In the genomic region with DNA sequence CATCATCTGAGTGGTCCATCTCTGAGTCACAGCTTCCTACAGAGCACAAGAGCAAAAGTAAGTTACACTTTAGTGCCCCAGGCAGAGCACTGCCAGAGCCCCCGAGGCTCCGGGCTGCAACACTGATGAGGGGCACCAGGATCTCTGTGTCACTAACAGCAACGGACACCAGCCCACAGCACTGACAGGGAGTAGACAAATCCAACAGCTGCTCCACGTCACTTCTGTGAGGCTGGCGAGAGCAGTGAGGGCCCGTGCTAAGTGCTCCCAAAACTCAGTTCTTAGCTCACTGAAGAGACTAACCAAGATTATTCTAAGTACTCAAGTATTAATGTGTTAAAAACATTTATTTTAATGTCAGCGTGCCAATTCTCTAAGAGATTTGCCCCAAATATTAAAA, we compare ENCODE assay signal across 17 mouse cellular contexts. TPM values are rescaled to one million over a fixed set of nuclear protein-coding genes. Genes with fewer than 3 reads are reported as not detected.
"Had no signal": no experiment of that assay in that cellular context is flagged by ENCODE, and none has a peak within 500 bp of the region (broad histone marks: within the 10 kb centered on the region; RNA-seq: fewer than 3 reads in every experiment).

No protein-coding gene starts in this region.

- H3K4me2 ChIP-seq: midbrain, embryonic 11.5 days; midbrain, embryonic 13.5 days; midbrain, embryonic 15.5 days; neural tube, embryonic 12.5 days; stomach, embryonic 15.5 days had no signal

- H3K9me3 ChIP-seq: megakaryocyte, embryonic 14.5 days; midbrain, embryonic 13.5 days; midbrain, embryonic 15.5 days; neural tube, embryonic 12.5 days; stomach, embryonic 15.5 days had no signal

- H3K27me3 ChIP-seq: megakaryocyte, embryonic 14.5 days; midbrain, embryonic 13.5 days; midbrain, embryonic 15.5 days; neural tube, embryonic 12.5 days; stomach, embryonic 15.5 days had no signal

- H3K4me3 ChIP-seq: megakaryocyte, embryonic 14.5 days; midbrain, embryonic 13.5 days; midbrain, embryonic 15.5 days; neural tube, embryonic 12.5 days; stomach, embryonic 15.5 days had no signal

- ATAC-seq: liver, postnatal 0 days; midbrain, embryonic 13.5 days; midbrain, embryonic 15.5 days had no signal

- DNase-seq: liver, postnatal 0 days; lung, adult 2 months; lung, postnatal 14 days; lung, postnatal 36 days; right cerebral cortex, postnatal 14 days; thymus, adult 2 months; thymus, postnatal 25 days; thymus, postnatal 4 days had no signal

- H3K4me1 ChIP-seq: midbrain, embryonic 13.5 days; midbrain, embryonic 15.5 days; neural tube, embryonic 12.5 days; stomach, embryonic 15.5 days had no signal

- H3K9ac ChIP-seq: liver, postnatal 0 days; midbrain, embryonic 13.5 days; midbrain, embryonic 15.5 days; neural tube, embryonic 12.5 days; stomach, embryonic 15.5 days had no signal

- H3K27ac ChIP-seq: macrophage; midbrain, embryonic 13.5 days; midbrain, embryonic 15.5 days; neural tube, embryonic 12.5 days; stomach, embryonic 15.5 days; stomach, postnatal 0 days had no signal

RNA-seq across cellular contexts. Expression of a gene that starts 34.0 kb away (rescaled TPM):
- total RNA-seq: neutrophil, adult 5-6 weeks had no signal
